Mouse (Mus musculus) heart, embryonic 11.5 days (tissue): ENCODE measurements around the gene Gm8947. TPM values are rescaled to one million over a fixed set of nuclear protein-coding genes. Genes with fewer than 3 reads are reported as not detected.
"Not testable (repeated sequence)": the region's sequence is repeated elsewhere in the genome, so short reads cannot be mapped to it uniquely, and the experiment has no call there.

ENCODE experiments used
- ATAC-seq: fragments of 200-750 bp; cut with Nextera tagmentation; replicated peaks from 2 replicates; pipeline ENCODE4 v1.8.0; 2017; ENCODE audit warnings: moderate library complexity; ENCODE audit not compliant: insufficient number of reproducible peaks, low FRiP score, low TSS enrichment
- H3K27ac ChIP-seq: fragments of 300-500 bp; sonication (generic); 2 replicates; pipeline ENCODE4 v1.5.1; 2014; ENCODE audit warnings: mild to moderate bottlenecking, low read depth, low read length
- H3K27me3 ChIP-seq: fragments of 300-500 bp; sonication (generic); 2 replicates; pipeline ENCODE4 v1.6.1; 2014; ENCODE audit warnings: mild to moderate bottlenecking, low read length, mixed read lengths; ENCODE audit not compliant: control insufficient read depth, insufficient read depth
- H3K36me3 ChIP-seq: fragments of 300-500 bp; sonication (generic); 2 replicates; pipeline ENCODE4 v1.6.1; 2014; ENCODE audit warnings: mild to moderate bottlenecking, low read length, moderate library complexity, mixed read lengths; ENCODE audit not compliant: control insufficient read depth, insufficient read depth
- H3K4me1 ChIP-seq: fragments of 300-500 bp; sonication (generic); 2 replicates; pipeline ENCODE4 v1.6.1; 2014; ENCODE audit warnings: low read length; ENCODE audit not compliant: control insufficient read depth, insufficient read depth
- H3K4me2 ChIP-seq: fragments of 300-500 bp; sonication (generic); 2 replicates; pipeline ENCODE4 v1.6.1; 2014; ENCODE audit warnings: mild to moderate bottlenecking, moderate library complexity
- H3K4me3 ChIP-seq: fragments of 300-500 bp; sonication (generic); 2 replicates; pipeline ENCODE4 v1.5.1; 2014; ENCODE audit warnings: low read depth, low read length
- H3K9ac ChIP-seq: fragments of 300-500 bp; sonication (generic); 2 replicates; pipeline ENCODE4 v1.6.1; 2014; ENCODE audit warnings: mild to moderate bottlenecking, low read depth, low read length, moderate library complexity
- H3K9me3 ChIP-seq: fragments of 300-500 bp; sonication (generic); replicated peaks from 2 replicates; pipeline ENCODE4 v1.6.1; 2016; ENCODE audit warnings: low read length; ENCODE audit not compliant: control insufficient read depth
- WGBS: fragments of 180-500 bp; shearing (Covaris S2); extraction: QIAGEN DNeasy Blood & Tissue Kit; methylation state at CpG from one replicate; pipeline ENCODE4 v1.1.7; 2014; ENCODE audit not compliant: insufficient replicate concordance; 5-methylcytosine and 5-hydroxymethylcytosine counted together
- polyA plus RNA-seq: library from polyadenylated mRNA; unstranded; fragments of >200 nt; fragmentation: Nextera tagmentation; extraction: Ambion mirVana; gene quantifications from 2 replicates; pipeline ENCODE4 v1.2.1, GENCODE M21; 2014

Gm8947 gene
- polyA plus RNA-seq, 1 experiment from 2014 or later: 1.2 TPM

- H3K36me3 ChIP-seq, ATAC-seq, H3K4me1 ChIP-seq, H3K27ac ChIP-seq, H3K4me3 ChIP-seq, H3K9ac ChIP-seq, H3K27me3 ChIP-seq, H3K4me2 ChIP-seq, H3K9me3 ChIP-seq: not testable (repeated sequence)
- WGBS: 88% methylated on average over 13 of the region's 15 CpGs
These were observed 563 bp downstream of the Gm8947 start for GRCm38 (mm10) chr1:151192739-151193138.

- not testable (repeated sequence) for H3K36me3 ChIP-seq, H3K9me3 ChIP-seq, H3K9ac ChIP-seq, H3K27ac ChIP-seq, H3K4me3 ChIP-seq, H3K4me1 ChIP-seq, H3K4me2 ChIP-seq, ATAC-seq, H3K27me3 ChIP-seq
- WGBS: 77% methylated on average over 4 of the region's 4 CpGs
These were observed 3.8 kb downstream of the Gm8947 start for GRCm38 (mm10) chr1:151195986-151196385.

- not testable (repeated sequence) for H3K9me3 ChIP-seq, ATAC-seq, H3K27me3 ChIP-seq, H3K27ac ChIP-seq, H3K4me3 ChIP-seq, H3K4me2 ChIP-seq, H3K9ac ChIP-seq, H3K36me3 ChIP-seq, H3K4me1 ChIP-seq
- 39% methylated on average over 3 of the region's 3 CpGs for WGBS
These were observed 4.5 kb downstream of the Gm8947 start for GRCm38 (mm10) chr1:151196690-151197089.

- H3K27me3 ChIP-seq, H3K36me3 ChIP-seq, H3K4me3 ChIP-seq, H3K27ac ChIP-seq, H3K9ac ChIP-seq, H3K4me1 ChIP-seq, ATAC-seq, H3K4me2 ChIP-seq, H3K9me3 ChIP-seq: not testable (repeated sequence)
- 66% methylated on average over 2 of the region's 4 CpGs for WGBS
These were observed 5.9 kb downstream of the Gm8947 start, which contains the start of gene Gm47995 for GRCm38 (mm10) chr1:151198120-151198519. TSS of gene Gm47995 (plus strand) at chr1:151198448.

GRCm38 (mm10) chr1:151200620-151201019 lies 8.4 kb downstream of the Gm8947 start:
- H3K36me3 ChIP-seq: not testable (repeated sequence)

GRCm38 (mm10) chr1:151202771-151203170 lies 10.6 kb downstream of the Gm8947 start:
- H3K4me1 ChIP-seq, H3K27ac ChIP-seq, H3K4me2 ChIP-seq, H3K9me3 ChIP-seq, H3K9ac ChIP-seq, H3K36me3 ChIP-seq, ATAC-seq, H3K4me3 ChIP-seq, H3K27me3 ChIP-seq: not testable (repeated sequence)
- WGBS: 60% methylated on average over 3 of the region's 5 CpGs

More at GRCm38 (mm10) chr1:151200620-151201019, 8.4 kb downstream of the Gm8947 start:
- ATAC-seq, H3K4me2 ChIP-seq, H3K27me3 ChIP-seq, H3K9ac ChIP-seq, H3K4me1 ChIP-seq, H3K27ac ChIP-seq, H3K4me3 ChIP-seq, H3K9me3 ChIP-seq: not testable (repeated sequence)

- WGBS: no CpG with 5 or more reads among the region's 6 CpGs
- not testable (repeated sequence) for H3K4me2 ChIP-seq, H3K36me3 ChIP-seq, ATAC-seq, H3K4me3 ChIP-seq, H3K9ac ChIP-seq, H3K27me3 ChIP-seq, H3K9me3 ChIP-seq, H3K27ac ChIP-seq, H3K4me1 ChIP-seq
These were observed 11.6 kb downstream of the Gm8947 start, which contains the start of gene 3110040M04Rik for GRCm38 (mm10) chr1:151203818-151204217. TSS of gene 3110040M04Rik (plus strand) at chr1:151204121.

GRCm38 (mm10) chr1:151208493-151208892 lies 16.3 kb downstream of the Gm8947 start:
- H3K9ac ChIP-seq, H3K4me3 ChIP-seq, H3K4me1 ChIP-seq, H3K4me2 ChIP-seq, H3K27me3 ChIP-seq, H3K27ac ChIP-seq, H3K9me3 ChIP-seq, H3K36me3 ChIP-seq: not testable (repeated sequence)
- peak; percentile 61; the same call in 1 of the 2 replicates for ATAC-seq
- WGBS: 58% methylated on average over 3 of the region's 5 CpGs

GRCm38 (mm10) chr1:151208944-151209343 lies 16.8 kb downstream of the Gm8947 start:
- not testable (repeated sequence) for H3K4me1 ChIP-seq, H3K36me3 ChIP-seq, H3K9ac ChIP-seq, ATAC-seq, H3K4me2 ChIP-seq, H3K4me3 ChIP-seq, H3K27ac ChIP-seq, H3K27me3 ChIP-seq, H3K9me3 ChIP-seq
